Mouse (Mus musculus) lung, postnatal 0 days (tissue): ENCODE measurements at regions not wholly inside any gene's neighbourhood (a gene's known extent, or its start where the extent isn't known, plus 50 kb on each side); places are given as distances from the start of the nearest gene placed in this dataset.

Source experiments
- ATAC-seq: fragments of 200-750 bp; cut with Nextera tagmentation; 2 replicates; pipeline ENCODE4 v1.8.0; 2017; ENCODE audit warnings: moderate library complexity
- DNase-seq: peaks from one replicate; pipeline ENCODE4 v3.0.0-alpha.2; 2016; ENCODE audit warnings: low spot score
- H3K27ac ChIP-seq: fragments of 300-500 bp; sonication (generic); 2 replicates; pipeline ENCODE4 v1.5.1; 2014; ENCODE audit warnings: antibody characterized with exemption, mild to moderate bottlenecking, low read length, mixed read lengths
- H3K27me3 ChIP-seq: fragments of 300-500 bp; sonication (generic); replicated peaks from 2 replicates; pipeline ENCODE4 v1.6.1; 2014; ENCODE audit warnings: low read length, mixed read lengths; ENCODE audit not compliant: insufficient read depth
- H3K36me3 ChIP-seq: fragments of 300-500 bp; sonication (generic); 2 replicates; pipeline ENCODE4 v1.6.1; 2014; ENCODE audit warnings: low read length, mixed read lengths; ENCODE audit not compliant: insufficient read depth
- H3K4me1 ChIP-seq: fragments of 300-500 bp; sonication (generic); 2 replicates; pipeline ENCODE4 v1.6.1; 2014; ENCODE audit warnings: antibody characterized with exemption, low read depth, low read length, mixed read lengths; ENCODE audit not compliant: insufficient read depth
- H3K4me2 ChIP-seq: fragments of 300-500 bp; sonication (generic); replicated peaks from 2 replicates; pipeline ENCODE4 v1.6.1; 2014; ENCODE audit warnings: low read depth, mild to moderate bottlenecking, low read length, moderate library complexity, mixed read lengths
- H3K4me3 ChIP-seq: fragments of 300-500 bp; sonication (generic); 2 replicates; pipeline ENCODE4 v1.5.1; 2014; ENCODE audit warnings: low read depth, low read length
- H3K9ac ChIP-seq: fragments of 300-500 bp; sonication (generic); replicated peaks from 2 replicates; pipeline ENCODE4 v1.6.1; 2014; ENCODE audit warnings: low read depth, mild to moderate bottlenecking
- H3K9me3 ChIP-seq: fragments of 300-500 bp; sonication (generic); 2 replicates; pipeline ENCODE4 v1.6.1; 2016; ENCODE audit warnings: low read length, mixed read lengths
- CTCF ChIP-seq: IDR thresholded peaks from 2 replicates; pipeline ENCODE4 v1.5.1; 2016; ENCODE audit warnings: antibody characterized with exemption, mild to moderate bottlenecking
- EP300 ChIP-seq: IDR thresholded peaks from 2 replicates; pipeline ENCODE4 v1.6.1; 2016; ENCODE audit warnings: antibody characterized with exemption, mild to moderate bottlenecking, control low read depth
- WGBS: fragments of 180-500 bp; shearing (Covaris S2); extraction: QIAGEN DNeasy Blood & Tissue Kit; methylation state at CpG from one replicate; pipeline ENCODE4 v1.1.7; 2014; 5-methylcytosine and 5-hydroxymethylcytosine counted together

- DNase-seq: no peak
- Histone ChIP-seq H3K27ac (no peak overlapping the region), H3K4me3 (no peak overlapping the region), H3K27me3 (no peaks in the 10 kb centered on the region), H3K9ac (no peak overlapping the region), H3K4me1 (no peaks in the 10 kb centered on the region), H3K4me2 (no peak overlapping the region), H3K36me3 (no peaks in the 10 kb centered on the region), H3K9me3 (no peaks in the 10 kb centered on the region)
- no peak for ATAC-seq
- TF ChIP-seq CTCF (no peak), EP300 (no peak)
- 43% methylated on average over 15 of the region's 15 CpGs for WGBS
These were observed 281.5 kb downstream of the Vrk1 start for GRCm38 (mm10) chr12:106291476-106292046.

- H3K9ac ChIP-seq: no peak overlapping the region
- H3K4me2 ChIP-seq: no peak overlapping the region
- 39% methylated on average over 5 of the region's 5 CpGs for WGBS
- TF ChIP-seq CTCF: 0 out of 2 replicates have a peak, but pooled peaks have one; percentile 12
- TF ChIP-seq EP300: no peak
- no peak overlapping the region for H3K27ac ChIP-seq
- H3K36me3 ChIP-seq: no peaks in the 10 kb centered on the region
- no peaks in the 10 kb centered on the region for H3K4me1 ChIP-seq
- ATAC-seq (no peak), DNase-seq (no peak)
- H3K27me3 ChIP-seq: no peaks in the 10 kb centered on the region
- H3K9me3 ChIP-seq: no peaks in the 10 kb centered on the region
- H3K4me3 ChIP-seq: no peak overlapping the region
These were observed 283.1 kb downstream of the Vrk1 start for GRCm38 (mm10) chr12:106293117-106293516.

- Histone ChIP-seq H3K4me3 (no peak overlapping the region), H3K4me1 (no peaks in the 10 kb centered on the region), H3K9me3 (no peaks in the 10 kb centered on the region), H3K36me3 (no peaks in the 10 kb centered on the region), H3K9ac (no peak overlapping the region), H3K27me3 (no peaks in the 10 kb centered on the region), H3K4me2 (no peak overlapping the region), H3K27ac (no peak overlapping the region)
- TF ChIP-seq EP300 (no peak), CTCF (no peak)
- WGBS: 47% methylated on average over 7 of the region's 7 CpGs
- ATAC-seq (no peak), DNase-seq (no peak)
These were observed 285.6 kb downstream of the Vrk1 start for GRCm38 (mm10) chr12:106295596-106295995.

GRCm38 (mm10) chr12:106302617-106303016 is 292.6 kb downstream of the Vrk1 start:
- H3K27me3 ChIP-seq: no peaks in the 10 kb centered on the region
- no peak overlapping the region for H3K9ac ChIP-seq
- no peak overlapping the region for H3K4me3 ChIP-seq
- no peaks in the 10 kb centered on the region for H3K36me3 ChIP-seq
- WGBS: 33% methylated on average over 8 of the region's 8 CpGs
- H3K4me1 ChIP-seq: no peaks in the 10 kb centered on the region
- TF ChIP-seq CTCF: no peak
- no peak for TF ChIP-seq EP300
- H3K9me3 ChIP-seq: no peaks in the 10 kb centered on the region
- DNase-seq (no peak), ATAC-seq (no peak)
- no peak overlapping the region for H3K27ac ChIP-seq
- no peak overlapping the region for H3K4me2 ChIP-seq

GRCm38 (mm10) chr12:106308291-106308955 is 298.4 kb downstream of the Vrk1 start:
- no peaks in the 10 kb centered on the region for H3K4me1 ChIP-seq
- no peaks in the 10 kb centered on the region for H3K36me3 ChIP-seq
- WGBS: 52% methylated on average over 12 of the region's 12 CpGs
- no peak overlapping the region for H3K4me2 ChIP-seq
- DNase-seq (no peak), ATAC-seq (no peak)
- TF ChIP-seq EP300 (no peak), CTCF (no peak)
- H3K9me3 ChIP-seq: no peaks in the 10 kb centered on the region
- H3K27ac ChIP-seq: no peak overlapping the region
- no peak overlapping the region for H3K4me3 ChIP-seq
- H3K27me3 ChIP-seq: no peaks in the 10 kb centered on the region; the same call in 1 of the 2 replicates
- H3K9ac ChIP-seq: no peak overlapping the region

GRCm38 (mm10) chr12:106308956-106309610 is 299.1 kb downstream of the Vrk1 start:
- no peak for TF ChIP-seq EP300
- no peak for TF ChIP-seq CTCF
- Histone ChIP-seq H3K36me3 (no peaks in the 10 kb centered on the region), H3K9ac (no peak overlapping the region), H3K27ac (no peak overlapping the region), H3K4me2 (no peak overlapping the region), H3K4me1 (no peaks in the 10 kb centered on the region), H3K4me3 (no peak overlapping the region), H3K9me3 (no peaks in the 10 kb centered on the region), H3K27me3 (no peaks in the 10 kb centered on the region; the same call in 1 of the 2 replicates)
- ATAC-seq (no peak), DNase-seq (no peak)
- WGBS: 59% methylated on average over 25 of the region's 25 CpGs
